Mouse (Mus musculus) brain, adult 2 months (tissue): ENCODE results near the gene Idh2.

Experiments used
- DNase-seq: peaks from one replicate; pipeline ENCODE4 v3.0.0; 2011; ENCODE audit warnings: low read depth, low spot score

The Idh2 gene

GRCm38 (mm10) chr7:80085970-80086715, 29.0 kb downstream of the Idh2 start:
- DNase-seq = no peak

- peak; percentile 86 for DNase-seq
These were observed 30.7 kb downstream of the Idh2 start for GRCm38 (mm10) chr7:80084484-80084931.

GRCm38 (mm10) chr7:80081586-80082554, 33.3 kb downstream of the Idh2 start:
- no peak for DNase-seq

GRCm38 (mm10) chr7:80078792-80079301, 36.3 kb downstream of the Idh2 start:
- peak; percentile 94 for DNase-seq

- DNase-seq = no peak
These were observed 37.4 kb downstream of the Idh2 start for GRCm38 (mm10) chr7:80077801-80078200.

- no peak for DNase-seq
These were observed 38.1 kb downstream of the Idh2 start for GRCm38 (mm10) chr7:80076961-80077716.

GRCm38 (mm10) chr7:80075946-80076583, 39.1 kb downstream of the Idh2 start:
- DNase-seq = no peak

- DNase-seq = peak; percentile 58
These were observed 40.2 kb downstream of the Idh2 start for GRCm38 (mm10) chr7:80074921-80075441.

GRCm38 (mm10) chr7:80073506-80073905, 41.7 kb downstream of the Idh2 start:
- DNase-seq = no peak

- peak; percentile 91 for DNase-seq
These were observed 42.9 kb downstream of the Idh2 start for GRCm38 (mm10) chr7:80072297-80072696.

GRCm38 (mm10) chr7:80071209-80071608, 44.0 kb downstream of the Idh2 start:
- no peak for DNase-seq

- peak; percentile 90 for DNase-seq
These were observed 45.4 kb downstream of the Idh2 start for GRCm38 (mm10) chr7:80069615-80070327.

- DNase-seq = no peak
These were observed 46.9 kb downstream of the Idh2 start for GRCm38 (mm10) chr7:80068341-80068740.

- DNase-seq = peak; percentile 60
These were observed 48.3 kb downstream of the Idh2 start for GRCm38 (mm10) chr7:80066675-80067455.

- DNase-seq = no peak
These were observed 49.9 kb downstream of the Idh2 start for GRCm38 (mm10) chr7:80065250-80065649.

- DNase-seq = no peak
These were observed 51.1 kb downstream of the Idh2 start for GRCm38 (mm10) chr7:80063902-80064736.

- no peak for DNase-seq
These were observed 51.9 kb downstream of the Idh2 start for GRCm38 (mm10) chr7:80063244-80063643.

GRCm38 (mm10) chr7:80062083-80062826, 52.9 kb downstream of the Idh2 start:
- DNase-seq = peak; percentile 69
